Mouse (Mus musculus) liver, postnatal 0 days (tissue): Measurements from ENCODE around the gene Camta1.

Experiments
- CTCF ChIP-seq: sonication (generic); IDR thresholded peaks from 2 replicates; pipeline ENCODE4 v1.5.1; 2016; ENCODE audit warnings: antibody characterized with exemption, low read depth
- EP300 ChIP-seq: IDR thresholded peaks from 2 replicates; pipeline ENCODE4 v1.6.1; 2016; ENCODE audit warnings: antibody characterized with exemption, low read depth, mild to moderate bottlenecking

DNA sequence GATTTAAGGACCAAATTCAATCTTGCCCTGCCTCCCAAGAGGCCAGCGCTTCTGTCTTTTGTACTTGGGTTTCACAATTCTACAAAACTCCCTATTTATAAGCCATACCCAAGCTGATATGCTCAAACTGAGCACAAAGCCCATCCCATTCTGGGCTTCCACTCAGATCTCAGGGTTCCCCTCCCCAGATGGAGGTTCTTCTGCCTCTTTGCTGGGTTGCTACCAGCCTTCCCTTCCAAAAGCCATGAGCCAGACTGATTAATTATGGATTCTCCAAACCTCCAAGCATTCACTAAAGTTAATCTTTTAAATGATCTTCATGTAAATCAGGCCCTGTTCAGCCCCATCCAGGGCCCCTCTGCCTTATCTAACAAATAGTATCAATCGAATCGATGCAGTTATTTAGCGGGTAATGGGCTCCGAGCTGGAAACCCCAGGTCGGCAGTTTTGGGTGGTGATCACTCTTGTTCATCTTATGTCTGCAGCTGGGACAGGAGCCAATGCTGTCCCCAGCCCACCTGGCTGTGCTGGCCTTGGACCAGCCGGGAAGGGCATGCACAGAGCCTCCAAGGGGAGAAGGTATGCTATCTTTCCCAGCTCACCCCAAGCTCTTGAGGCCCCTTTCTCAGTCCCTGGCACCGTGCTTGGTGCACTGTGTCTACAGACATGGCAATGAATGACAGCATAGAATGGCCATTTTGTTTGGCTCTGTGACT is 534.5 kb downstream of the Camta1 start:
- no peak for TF ChIP-seq CTCF
- TF ChIP-seq EP300, result no peak
